Mouse (Mus musculus) E14TG2a.4 (cell line): Measurements from ENCODE around the gene Zfp536.

Experiments used
- H3K27me3 ChIP-seq: 2 replicates; pipeline ENCODE4 v1.6.1; 2014; ENCODE audit warnings: low read length, control low read depth; ENCODE audit not compliant: insufficient read depth
- H3K36me3 ChIP-seq: 2 replicates; pipeline ENCODE4 v1.6.1; 2014; ENCODE audit warnings: low read length, control low read depth; ENCODE audit not compliant: insufficient read depth
- H3K4me1 ChIP-seq: replicated peaks from 2 replicates; pipeline ENCODE4 v1.6.1; 2014; ENCODE audit warnings: low read depth, low read length, control low read depth
- H3K4me3 ChIP-seq: replicated peaks from 2 replicates; pipeline ENCODE4 v1.5.1; 2014; ENCODE audit warnings: mild to moderate bottlenecking, low read length
- H3K9me3 ChIP-seq: 2 replicates; pipeline ENCODE4 v1.6.1; 2014; ENCODE audit warnings: low read length, control low read depth
- CTCF ChIP-seq: conservative IDR thresholded peaks from 2 replicates; pipeline ENCODE4 v1.5.1; 2014; ENCODE audit warnings: low read length
- NANOG ChIP-seq: IDR thresholded peaks from 2 replicates; pipeline ENCODE4 v1.6.1; 2014; ENCODE audit warnings: borderline replicate concordance, low read length, mixed read lengths
- POU5F1 ChIP-seq: IDR thresholded peaks from 2 replicates; pipeline ENCODE4 v1.6.1; 2014; ENCODE audit warnings: low read length, borderline replicate concordance

The Zfp536 gene

DNA sequence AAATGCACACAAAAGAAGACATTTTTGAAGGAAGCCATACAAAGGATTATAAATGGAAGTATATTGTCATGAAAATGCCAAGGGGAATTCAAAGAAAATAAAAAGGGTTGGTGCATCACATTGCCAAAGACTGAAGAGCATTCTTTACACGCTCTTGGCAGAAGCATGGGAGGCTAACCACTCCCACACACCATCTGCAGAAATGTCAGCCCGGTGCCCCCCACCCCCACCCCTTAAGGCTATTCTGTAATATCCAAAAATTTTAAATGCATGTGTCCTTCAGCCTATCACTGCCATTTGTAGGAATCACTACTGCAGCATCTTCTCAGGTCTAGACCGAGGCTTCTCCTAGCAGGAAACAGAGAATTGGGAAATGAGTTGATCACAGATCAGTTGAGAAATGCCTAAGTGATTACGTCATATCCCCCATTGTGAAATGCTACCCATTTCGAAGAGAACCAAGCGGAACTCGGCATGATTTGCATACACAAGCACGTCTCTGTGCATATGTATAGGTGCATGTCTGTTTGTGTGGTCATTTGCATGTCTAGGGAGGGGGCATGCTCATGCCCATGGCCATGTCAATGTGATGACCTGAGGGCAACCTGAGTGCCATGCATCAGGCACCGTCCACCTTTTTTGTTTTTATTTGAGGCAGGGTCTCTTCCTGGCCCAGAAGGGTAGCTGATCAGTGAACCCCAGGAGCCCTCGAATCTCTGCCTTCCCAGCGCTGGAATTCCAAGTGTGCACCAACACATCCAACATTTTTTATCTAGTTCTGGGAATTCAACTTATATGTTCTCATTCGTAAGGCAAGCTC is 179.0 kb downstream of the Zfp536 start:
- TF ChIP-seq POU5F1 (no peak), NANOG (no peak), CTCF (no peak)
- Histone ChIP-seq H3K4me1 (peaks cover 8% of the 10 kb centered on the region), H3K4me3 (no peak overlapping the region), H3K36me3 (no peaks in the 10 kb centered on the region), H3K9me3 (no peaks in the 10 kb centered on the region), H3K27me3 (peaks cover 35% of the 10 kb centered on the region)

DNA sequence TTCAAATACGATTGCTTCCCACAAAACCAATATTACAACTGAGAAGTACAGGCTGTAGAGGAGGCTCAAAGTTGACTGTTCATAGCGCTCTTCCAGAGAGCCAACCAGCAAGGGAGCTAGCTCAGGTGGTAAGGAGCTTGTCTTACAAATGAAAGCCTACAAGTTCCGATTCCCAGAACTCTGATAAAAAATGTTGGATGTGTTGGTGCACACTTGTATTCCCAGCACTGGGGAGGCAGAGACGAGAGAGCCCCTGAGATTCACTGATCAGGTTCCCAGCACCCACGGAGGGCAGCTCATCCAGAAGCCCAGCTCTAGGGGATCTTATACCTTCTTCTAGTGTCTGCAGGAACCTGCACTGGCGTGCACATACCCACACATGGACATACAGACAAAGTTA is 179.9 kb downstream of the Zfp536 start:
- no peaks in the 10 kb centered on the region for H3K9me3 ChIP-seq
- no peak for TF ChIP-seq CTCF
- no peak for TF ChIP-seq NANOG
- TF ChIP-seq POU5F1 = no peak
- H3K27me3 ChIP-seq = peaks cover 28% of the 10 kb centered on the region
- H3K36me3 ChIP-seq = no peaks in the 10 kb centered on the region
- H3K4me3 ChIP-seq = no peak overlapping the region
- H3K4me1 ChIP-seq = peaks cover 8% of the 10 kb centered on the region

DNA sequence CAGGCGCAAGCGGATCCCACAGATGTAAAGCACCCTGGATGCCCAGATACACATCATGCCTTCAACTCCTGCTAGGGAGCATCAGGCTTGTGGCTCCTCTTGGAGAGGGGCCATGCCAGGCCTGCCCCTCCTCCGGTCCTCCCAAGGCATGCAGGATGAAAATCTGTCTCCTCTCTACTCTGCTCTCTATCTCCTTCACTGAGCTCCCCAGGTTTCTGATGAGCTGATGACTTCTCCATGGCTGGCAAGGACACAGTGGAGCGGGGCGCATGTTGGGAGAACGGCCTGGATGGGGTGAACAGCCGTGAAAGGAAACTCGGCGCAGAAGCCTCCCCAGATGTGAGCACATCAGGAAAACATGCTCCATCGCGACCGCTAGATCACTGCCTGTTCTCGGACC is 186.7 kb downstream of the Zfp536 start:
- H3K9me3 ChIP-seq = no peaks in the 10 kb centered on the region; the same call in 1 of the 2 replicates
- peaks cover 53% of the 10 kb centered on the region for H3K27me3 ChIP-seq
- peak; percentile 16; the same call in 1 of the 2 replicates for TF ChIP-seq NANOG
- TF ChIP-seq POU5F1 = no peak
- no peaks in the 10 kb centered on the region for H3K36me3 ChIP-seq
- peaks cover 9% of the 10 kb centered on the region for H3K4me1 ChIP-seq
- H3K4me3 ChIP-seq = peak overlapping the region; percentile 45; the same call in 1 of the 2 replicates

DNA sequence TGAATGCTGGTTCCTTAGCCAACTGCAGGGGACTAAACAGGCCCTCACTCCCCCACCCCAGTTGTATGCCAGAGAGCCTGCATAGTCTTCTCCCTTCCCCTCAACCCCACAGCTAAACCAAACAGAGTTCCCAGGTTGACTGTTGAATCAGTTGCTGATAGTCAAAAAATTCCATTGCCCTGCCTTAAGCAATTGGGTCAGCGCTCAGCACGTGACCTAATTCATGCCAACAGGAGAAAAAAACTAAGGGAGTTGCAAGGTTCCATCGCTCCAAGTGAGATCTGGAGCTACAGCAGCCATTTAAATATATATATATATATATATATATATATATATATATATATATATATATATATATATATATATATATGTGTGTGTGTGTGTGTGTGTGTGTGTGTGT is 192.2 kb downstream of the Zfp536 start:
- no peak overlapping the region for H3K4me3 ChIP-seq
- peaks cover 55% of the 10 kb centered on the region for H3K27me3 ChIP-seq
- no peaks in the 10 kb centered on the region; the same call in 1 of the 2 replicates for H3K9me3 ChIP-seq
- H3K4me1 ChIP-seq = no peaks in the 10 kb centered on the region
- TF ChIP-seq CTCF = no peak
- TF ChIP-seq NANOG = no peak
- no peak for TF ChIP-seq POU5F1
- H3K36me3 ChIP-seq = no peaks in the 10 kb centered on the region

DNA sequence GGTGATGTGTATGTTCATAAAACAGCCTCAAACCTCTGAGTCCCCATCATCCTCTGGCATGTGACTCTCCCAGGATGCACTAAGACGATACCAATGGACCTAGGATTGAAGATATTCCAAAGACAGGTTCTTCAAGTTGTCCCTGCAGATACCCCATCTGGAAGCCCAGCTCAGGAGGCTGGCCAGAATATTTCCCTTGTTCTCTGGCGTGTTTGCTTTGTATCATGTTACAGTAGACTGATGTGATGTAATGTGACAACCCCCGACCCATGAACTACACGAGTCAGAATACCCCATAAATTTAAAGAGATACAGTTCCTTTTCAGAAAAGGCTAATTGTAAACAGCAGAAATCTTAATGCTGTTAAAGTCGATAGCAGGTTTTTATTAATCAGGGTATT is 192.9 kb downstream of the Zfp536 start:
- Histone ChIP-seq H3K36me3 (no peaks in the 10 kb centered on the region), H3K4me3 (no peak overlapping the region), H3K27me3 (peaks cover 48% of the 10 kb centered on the region), H3K4me1 (no peaks in the 10 kb centered on the region), H3K9me3 (no peaks in the 10 kb centered on the region; the same call in 1 of the 2 replicates)
- no peak for TF ChIP-seq POU5F1
- TF ChIP-seq NANOG = no peak
- TF ChIP-seq CTCF = no peak

DNA sequence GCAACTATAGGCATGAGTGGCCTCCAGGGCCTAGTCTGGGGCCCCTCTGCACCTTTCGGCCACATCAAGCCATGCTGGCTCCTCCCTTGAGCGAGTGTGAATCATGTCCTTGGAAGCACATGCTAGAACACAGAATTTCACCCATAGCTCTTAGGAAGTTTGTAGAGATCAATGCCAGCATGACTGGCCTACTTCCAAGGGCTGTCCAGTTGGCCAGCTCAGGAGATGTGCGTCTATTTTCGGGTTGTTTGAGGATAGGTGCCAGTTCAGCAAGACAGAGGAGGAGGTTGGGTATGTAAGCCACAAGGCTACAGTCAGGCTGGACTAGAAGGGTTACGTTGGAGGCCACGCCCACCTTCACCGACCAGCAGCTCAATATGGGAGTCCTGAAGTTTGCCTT is 201.4 kb downstream of the Zfp536 start:
- Histone ChIP-seq H3K4me1 (peaks cover 36% of the 10 kb centered on the region), H3K36me3 (no peaks in the 10 kb centered on the region), H3K9me3 (no peaks in the 10 kb centered on the region), H3K4me3 (no peak overlapping the region), H3K27me3 (peaks cover 34% of the 10 kb centered on the region)
- TF ChIP-seq CTCF = no peak
- no peak for TF ChIP-seq POU5F1
- no peak for TF ChIP-seq NANOG

DNA sequence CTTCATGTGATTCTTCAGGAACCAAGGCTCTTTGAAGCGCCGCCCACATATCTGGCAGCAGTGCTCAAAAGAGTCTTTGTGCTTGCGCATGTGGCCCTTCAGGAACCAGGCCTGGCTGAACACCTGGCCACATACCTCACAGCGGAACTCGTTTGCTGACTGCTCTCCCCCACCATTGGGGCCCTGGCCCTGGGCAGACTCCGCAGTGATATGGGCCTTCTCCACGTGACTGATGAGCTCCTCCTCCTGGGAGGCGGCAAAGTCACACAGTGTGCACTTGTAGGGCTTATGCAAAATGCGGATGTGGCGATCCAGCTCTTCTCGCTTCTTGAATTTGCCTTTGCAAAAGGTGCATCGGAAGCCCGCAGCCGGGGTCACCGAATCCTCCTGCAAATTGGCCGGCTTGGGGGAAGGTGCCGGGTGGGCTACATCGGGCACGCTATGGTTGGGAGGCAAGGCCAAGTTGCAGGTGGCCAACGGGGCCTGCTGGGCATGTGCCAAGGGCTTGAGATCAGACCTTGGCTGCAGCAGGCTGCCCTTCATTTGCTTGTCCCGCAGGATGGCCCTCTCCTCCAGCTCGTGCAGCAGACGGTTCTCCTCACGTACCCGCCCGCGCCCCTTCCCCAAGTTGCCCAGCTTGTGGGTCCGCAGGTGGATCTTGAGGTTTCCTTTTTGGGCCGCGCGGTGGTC is 204.5 kb downstream of the Zfp536 start:
- Histone ChIP-seq H3K9me3 (no peaks in the 10 kb centered on the region), H3K4me3 (peak overlapping the region; percentile 64), H3K27me3 (peaks cover 40% of the 10 kb centered on the region), H3K4me1 (peaks cover 48% of the 10 kb centered on the region), H3K36me3 (no peaks in the 10 kb centered on the region)
- TF ChIP-seq NANOG (no peak; the same call in 1 of the 2 replicates), CTCF (no peak), POU5F1 (no peak)

DNA sequence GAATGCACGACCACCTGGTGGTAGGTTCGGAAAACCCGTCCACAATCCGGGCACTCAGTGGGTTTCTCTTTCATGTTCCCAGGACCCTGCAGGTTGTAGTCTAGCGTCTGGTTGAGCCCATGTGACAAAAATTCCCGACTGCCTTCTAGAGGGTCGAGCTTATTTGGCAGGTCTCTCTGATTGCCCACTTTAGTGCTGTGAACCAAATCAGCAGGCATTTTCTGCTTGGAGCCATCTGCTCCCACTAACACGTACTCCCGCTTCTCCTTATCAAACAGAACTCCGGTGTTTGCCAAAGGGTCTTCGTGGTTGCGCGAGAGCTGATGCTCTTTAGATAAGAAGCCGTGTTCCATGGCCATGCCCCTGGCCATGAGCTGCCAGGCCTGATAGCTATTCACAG is 205.4 kb downstream of the Zfp536 start:
- H3K4me1 ChIP-seq = peaks cover 57% of the 10 kb centered on the region
- H3K27me3 ChIP-seq = peaks cover 38% of the 10 kb centered on the region
- no peaks in the 10 kb centered on the region for H3K36me3 ChIP-seq
- H3K4me3 ChIP-seq = peak overlapping the region; percentile 64
- H3K9me3 ChIP-seq = no peaks in the 10 kb centered on the region
- no peak for TF ChIP-seq NANOG
- no peak for TF ChIP-seq POU5F1
- TF ChIP-seq CTCF = no peak

DNA sequence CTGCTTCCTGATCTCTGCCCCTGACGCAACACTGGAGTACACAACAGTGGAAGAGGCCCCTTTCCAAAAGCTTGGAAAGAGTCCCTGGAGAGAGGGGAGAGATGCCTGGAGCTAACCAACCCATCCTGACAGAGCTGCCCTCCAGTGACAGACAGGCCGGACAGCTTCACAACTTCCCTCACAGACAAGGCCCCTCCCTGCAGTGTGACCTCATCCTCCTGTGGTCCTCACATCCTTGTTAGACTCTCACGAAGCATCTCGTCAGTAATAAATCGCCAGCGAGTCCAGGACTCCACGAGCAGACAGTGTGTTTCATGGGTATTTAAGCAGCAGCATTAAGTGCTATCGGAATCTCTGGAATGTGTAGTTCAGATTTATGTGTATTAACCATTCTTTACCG is 207.4 kb downstream of the Zfp536 start:
- H3K36me3 ChIP-seq = no peaks in the 10 kb centered on the region
- H3K4me3 ChIP-seq = no peak overlapping the region
- H3K4me1 ChIP-seq = peaks cover 77% of the 10 kb centered on the region
- H3K9me3 ChIP-seq = no peaks in the 10 kb centered on the region
- H3K27me3 ChIP-seq = peaks cover 35% of the 10 kb centered on the region
- TF ChIP-seq POU5F1 = no peak
